Mouse (Mus musculus): ENCODE results near the gene Dennd5b. TPM values are rescaled to one million over a fixed set of nuclear protein-coding genes. Genes with fewer than 3 reads are reported as not detected.
A peak's percentile ranks its signal among the peaks of the same experiment; 100 is the strongest.
"Not testable (repeated sequence)": the region's sequence is repeated elsewhere in the genome, so short reads cannot be mapped to it uniquely, and the experiment has no call there.

The Dennd5b gene
- total and polyA plus RNA-seq, 3 experiments: 3.7 to 17.8 (median 16.0) TPM

GRCm38 (mm10) chr6:148941880-148942279 lies 159.6 kb downstream of the Dennd5b start:
- Histone ChIP-seq H3K36me3 (ENCODE audit: control insufficient read depth, insufficient read depth, low read length) (no peaks in the 10 kb centered on the region), H3K27ac (no peak overlapping the region), H3K79me2 (replicated peaks; ENCODE audit: control insufficient read depth, insufficient read depth, low read length) (no peaks in the 10 kb centered on the region), H3K9ac (ENCODE audit: low read depth, low read length) (no peak overlapping the region), H3K27me3 (ENCODE audit: control insufficient read depth, insufficient read depth, low read length) (no peaks in the 10 kb centered on the region), H3K4me3 (no peak overlapping the region), H3K4me1 (ENCODE audit: control insufficient read depth, insufficient read depth, low read length) (no peaks in the 10 kb centered on the region)
- DNase-seq: no peak
- intact Hi-C loops (cut with DNase I): loop anchor here (10.0 kb wide), 1 partner anchor 373 kb away; no protein-coding TSS in a partner anchor
- 78% methylated on average over 5 of the region's 5 CpGs for WGBS
- TF ChIP-seq POLR2A (IDR thresholded peaks at IDR 0.05; ENCODE audit: insufficient read depth, low read depth, low read length) (no peak), CTCF (IDR thresholded peaks at IDR 0.05) (no peak), EP300 (IDR thresholded peaks at IDR 0.05; ENCODE audit: insufficient read depth, low read depth, low read length) (no peak)

- H3K9ac ChIP-seq (ENCODE audit: low read depth, low read length); H3K27ac ChIP-seq; H3K4me3 ChIP-seq; H3K4me1 ChIP-seq (ENCODE audit: control insufficient read depth, insufficient read depth, low read length); H3K27me3 ChIP-seq (ENCODE audit: control insufficient read depth, insufficient read depth, low read length); DNase-seq; H3K79me2 ChIP-seq (replicated peaks; ENCODE audit: control insufficient read depth, insufficient read depth, low read length); H3K36me3 ChIP-seq (ENCODE audit: control insufficient read depth, insufficient read depth, low read length): not testable (repeated sequence)
- intact Hi-C loops (cut with DNase I): loop anchor here (10.0 kb wide), 1 partner anchor 374 kb away; no protein-coding TSS in a partner anchor
- TF ChIP-seq CTCF (IDR thresholded peaks at IDR 0.05): 0 out of 2 replicates have a peak, but pooled peaks have one; percentile 6
- 77% methylated on average over 2 of the region's 3 CpGs for WGBS
Measured at GRCm38 (mm10) chr6:148940383-148940782, 161.1 kb downstream of the Dennd5b start.

Other genes with a start within 250 kb of the Dennd5b start
- 1 to 10 TPM; 4.1 to 4.2 TPM for gene Caprin2, start 205.4 kb downstream of the Dennd5b start, total RNA-seq (2021)
- 4.0 and 7.4 TPM in 2 replicates for gene Caprin2, start 205.4 kb downstream of the Dennd5b start, polyA plus RNA-seq (2012; rRNA removed)
- 1 to 10 TPM; 2.7 to 5.0 TPM for gene Sinhcaf, start 155.2 kb downstream of the Dennd5b start, total RNA-seq (2021)
- 1.3 and 2.1 TPM in 2 replicates for gene Sinhcaf, start 155.2 kb downstream of the Dennd5b start, polyA plus RNA-seq (2012; rRNA removed)
- not detected for gene Gm10203, start 28.5 kb upstream of the Dennd5b start, total RNA-seq (2021)
- gene Gm10203, start 28.5 kb upstream of the Dennd5b start, polyA plus RNA-seq (2012; rRNA removed): not detected in 2 replicates
- 10 to 100 TPM; 24.2 to 38.8 TPM for gene Etfbkmt, start 38.2 kb upstream of the Dennd5b start, total RNA-seq (2021)
- 12.8 and 43.9 TPM in 2 replicates for gene Etfbkmt, start 38.2 kb upstream of the Dennd5b start, polyA plus RNA-seq (2012; rRNA removed)
- 10 to 100 TPM; 16.0 to 24.9 TPM for gene Amn1, start 87.0 kb upstream of the Dennd5b start, total RNA-seq (2021)
- 7.4 and 12.0 TPM in 2 replicates for gene Amn1, start 87.0 kb upstream of the Dennd5b start, polyA plus RNA-seq (2012; rRNA removed)
- 10 to 100 TPM; 30.8 to 31.1 TPM for gene Resf1, start 207.7 kb upstream of the Dennd5b start, total RNA-seq (2021)
- 8.0 and 11.3 TPM in 2 replicates for gene Resf1, start 207.7 kb upstream of the Dennd5b start, polyA plus RNA-seq (2012; rRNA removed)